Mouse (Mus musculus): Measurements from ENCODE around the gene Cks1b. TPM values are rescaled to one million over a fixed set of nuclear protein-coding genes. Genes with fewer than 3 reads are reported as not detected.

Gene Cks1b
- total and polyA plus RNA-seq, 3 experiments = 177 to 438 (median 271) TPM

GRCm38 (mm10) chr3:89421810-89422473 is 3.8 kb upstream of the Cks1b start:
- no peak for DNase-seq (ENCODE audit: low read depth, low spot score)
- Histone ChIP-seq H3K27me3 (ENCODE audit: control insufficient read depth in 1 of 2, insufficient read depth in 2 of 2, low read length in 2 of 2) (no peaks in the 10 kb centered on the region), H3K36me3 (ENCODE audit: control insufficient read depth in 1 of 2, insufficient read depth in 2 of 2, low read length in 2 of 2) (peaks cover 9 to 51% of the 10 kb centered on the region in 2 experiments), H3K4me1 (ENCODE audit: control insufficient read depth in 1 of 2, insufficient read depth in 2 of 2, low read length in 2 of 2) (peaks cover 25 to 51% of the 10 kb centered on the region in 2 experiments), H3K79me2 (ENCODE audit: control insufficient read depth, insufficient read depth, low read length, poor library complexity) (peaks cover 35% of the 10 kb centered on the region), H3K9ac (ENCODE audit: control insufficient read depth, low read depth, low read length, poor library complexity, severe bottlenecking) (no peak overlapping the region), H3K4me3 (ENCODE audit: control insufficient read depth in 1 of 2, insufficient read depth in 1 of 2, low read depth in 2 of 2, low read length in 2 of 2) (no peak overlapping the region), H3K9me3 (replicated peaks; ENCODE audit: insufficient read depth, low read length) (no peaks in the 10 kb centered on the region), H3K27ac (ENCODE audit: control insufficient read depth, low read depth, low read length) (no peak overlapping the region)
- TF ChIP-seq NRF1 (IDR thresholded peaks at IDR 0.05; ENCODE audit: insufficient read depth, low read depth, low read length, poor library complexity, severe bottlenecking) = no peak
- TF ChIP-seq KAT2A (conservative IDR thresholded peaks at IDR 0.05; ENCODE audit: low read depth, low read length) = no peak
- TF ChIP-seq ELF1 (IDR thresholded peaks at IDR 0.05; ENCODE audit: low read depth, low read length) = no peak
- no peak for TF ChIP-seq SIN3A (IDR thresholded peaks at IDR 0.05; ENCODE audit: low read length)

- Histone ChIP-seq H3K36me3 (ENCODE audit: control insufficient read depth in 1 of 2, insufficient read depth in 2 of 2, low read length in 2 of 2) (peaks cover 12 to 57% of the 10 kb centered on the region in 2 experiments), H3K27me3 (ENCODE audit: control insufficient read depth in 1 of 2, insufficient read depth in 2 of 2, low read length in 2 of 2) (no peaks in the 10 kb centered on the region), H3K9me3 (replicated peaks; ENCODE audit: insufficient read depth, low read length) (no peaks in the 10 kb centered on the region), H3K4me1 (ENCODE audit: control insufficient read depth in 1 of 2, insufficient read depth in 2 of 2, low read length in 2 of 2) (peaks cover 27 to 57% of the 10 kb centered on the region in 2 experiments), H3K79me2 (ENCODE audit: control insufficient read depth, insufficient read depth, low read length, poor library complexity) (peaks cover 42% of the 10 kb centered on the region), H3K4me3 (ENCODE audit: control insufficient read depth in 1 of 2, insufficient read depth in 1 of 2, low read depth in 2 of 2, low read length in 2 of 2) (0 out of 4 replicates have a peak overlapping the region, but pooled peaks of 1 of the 2 experiments have one; percentile 12), H3K9ac (ENCODE audit: control insufficient read depth, low read depth, low read length, poor library complexity, severe bottlenecking) (peak overlapping the region; percentile 3; the same call in 1 of the 2 replicates), H3K27ac (ENCODE audit: control insufficient read depth, low read depth, low read length) (no peak overlapping the region)
- peak; percentile 83 for DNase-seq (ENCODE audit: low read depth, low spot score)
- TF ChIP-seq ZC3H11A (IDR thresholded peaks at IDR 0.05; ENCODE audit: low read depth, low read length) = no peak
- TF ChIP-seq BHLHE40 (IDR thresholded peaks at IDR 0.05; ENCODE audit: borderline replicate concordance, low read depth, low read length) = no peak
- TF ChIP-seq SIN3A (IDR thresholded peaks at IDR 0.05; ENCODE audit: low read length) = peak; percentile 47; the same call in 1 of the 2 replicates
- TF ChIP-seq HCFC1 (IDR thresholded peaks at IDR 0.05; ENCODE audit: low read depth, low read length) = 0 out of 2 replicates have a peak, but pooled peaks have one; percentile 28
- TF ChIP-seq JUND (IDR thresholded peaks at IDR 0.05; ENCODE audit: low read depth, low read length) = no peak
- no peak for TF ChIP-seq UBTF (IDR thresholded peaks at IDR 0.05; ENCODE audit: borderline replicate concordance, insufficient read depth, low read depth, low read length)
- no peak for TF ChIP-seq KAT2A (conservative IDR thresholded peaks at IDR 0.05; ENCODE audit: low read depth, low read length)
- no peak for TF ChIP-seq TAL1 (IDR thresholded peaks at IDR 0.05; ENCODE audit: low read length)
- no peak for TF ChIP-seq MYB (IDR thresholded peaks at IDR 0.05; ENCODE audit: low read depth, low read length)
- TF ChIP-seq MAX (IDR thresholded peaks at IDR 0.05; ENCODE audit: low read length) = no peak
- no peak for TF ChIP-seq ETS1 (IDR thresholded peaks at IDR 0.05; ENCODE audit: low read depth, low read length)
- TF ChIP-seq RAD21 (IDR thresholded peaks at IDR 0.05; ENCODE audit: low read depth, low read length) = no peak
- no peak for TF ChIP-seq TBP (IDR thresholded peaks at IDR 0.05; ENCODE audit: low read depth, low read length)
Measured at GRCm38 (mm10) chr3:89421002-89421774, 3.0 kb upstream of the Cks1b start.
